Mouse (Mus musculus) c-Kit-positive CD71-negative TER-119-negative erythroid progenitor cells, embryonic 14.5 days (primary cell): ENCODE results near the gene Ap1g2.

ENCODE experiments used
- DNase-seq: peaks from one replicate; pipeline ENCODE4 v3.0.0-alpha.2; 2013; ENCODE audit warnings: low read depth

Gene Ap1g2

GRCm38 (mm10) chr14:55059931-55060330 lies 46.5 kb downstream of the Ap1g2 start:
- no peak for DNase-seq

- DNase-seq: no peak
Measured at GRCm38 (mm10) chr14:55059009-55059408, 47.4 kb downstream of the Ap1g2 start.

- DNase-seq: no peak
Measured at GRCm38 (mm10) chr14:55055167-55055834, 51.1 kb downstream of the Ap1g2 start.

- no peak for DNase-seq
Measured at GRCm38 (mm10) chr14:55054191-55054749, 52.1 kb downstream of the Ap1g2 start.

GRCm38 (mm10) chr14:55053708-55054190 lies 52.6 kb downstream of the Ap1g2 start:
- no peak for DNase-seq

- DNase-seq: no peak
Measured at GRCm38 (mm10) chr14:55053050-55053449, 53.3 kb downstream of the Ap1g2 start.

GRCm38 (mm10) chr14:55052496-55052895 lies 53.9 kb downstream of the Ap1g2 start:
- no peak for DNase-seq
